Mouse (Mus musculus) erythroid progenitor cell, adult 5-6 weeks (primary cell): ENCODE results near the gene Bcl2l2. TPM values are rescaled to one million over a fixed set of nuclear protein-coding genes. Genes with fewer than 3 reads are reported as not detected.

ENCODE experiments used
- ATAC-seq: replicated peaks from 2 replicates; pipeline ENCODE4 v1.8.0; 2016; ENCODE audit warnings: moderate number of reproducible peaks, mild to moderate bottlenecking, moderate TSS enrichment, inconsistent platforms; ENCODE audit not compliant: poor library complexity, low FRiP score, severe bottlenecking
- total RNA-seq, 2 experiments: library from RNA; stranded (forward) in 1 of 2; stranded (reverse) in 1 of 2; fragments of 150-400 nt in 1 of 2; fragments of 186-747, 209-891 nt in 1 of 2; gene quantifications; 2 replicates each; pipeline versions ENCODE4 v1.2.3 to v1.2.4; 2015 to 2017; ENCODE audit warnings: low replicate concordance in 2 of 2

Gene Bcl2l2
- total RNA-seq, 2 experiments from 2014 or later = 1.7 TPM; not detected in 1

- no peak for ATAC-seq
Measured at GRCm38 (mm10) chr14:54930431-54930830, 47.3 kb downstream of the Bcl2l2 start.

DNA sequence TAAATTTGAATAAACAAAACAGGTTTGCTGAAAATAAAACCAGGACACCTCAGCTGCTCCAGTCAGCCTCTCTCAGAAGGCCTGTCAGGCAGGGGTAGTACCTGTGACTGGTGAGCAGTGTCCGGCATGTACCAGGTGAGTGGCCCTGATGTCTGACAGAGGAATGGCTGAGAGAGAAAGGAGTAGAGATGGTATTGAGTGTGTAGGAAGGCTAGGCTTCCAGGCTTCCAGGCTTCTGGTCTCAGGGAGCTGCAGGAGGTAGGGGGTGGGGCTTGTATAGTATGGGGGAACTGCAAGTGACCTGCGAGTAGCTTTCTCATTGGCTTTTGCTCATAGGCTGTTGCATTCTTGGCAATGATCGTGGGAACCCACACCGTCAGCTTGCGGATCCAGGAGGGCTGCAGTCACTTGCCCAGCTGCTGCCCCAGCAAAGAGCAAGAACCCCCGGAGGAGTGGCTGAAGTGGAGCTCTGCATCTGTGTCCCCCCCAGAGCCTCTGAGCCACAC, 49.5 kb downstream of the Bcl2l2 start, which contains the start of gene Il25:
Gene Il25, plus strand, starts transcription at position 51 of the 506 bp plus-strand sequence.
- no peak for ATAC-seq

- no peak for ATAC-seq
Measured at GRCm38 (mm10) chr14:54935904-54936830, 53.0 kb downstream of the Bcl2l2 start, which contains the start of gene Cmtm5. TSS of gene Cmtm5 (plus strand) at chr14:54936261.

DNA sequence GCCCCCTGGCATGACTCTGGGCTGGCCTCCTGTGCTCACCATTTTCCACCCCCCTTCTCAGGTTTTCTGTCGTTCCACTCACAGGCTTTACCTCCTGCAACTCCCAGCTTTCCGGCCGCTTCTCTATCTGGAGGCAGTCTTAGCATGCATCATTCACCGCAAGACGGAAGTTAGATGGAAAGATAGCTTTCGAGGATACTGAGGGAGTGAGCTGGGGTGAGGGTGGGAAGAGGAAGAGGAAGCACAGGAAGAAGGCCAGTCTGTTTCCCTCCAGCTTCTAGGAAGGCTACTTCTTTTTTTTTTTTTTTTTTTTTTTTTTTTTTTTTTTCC, 53.6 kb downstream of the Bcl2l2 start:
- ATAC-seq = no peak

GRCm38 (mm10) chr14:54937361-54938182, 54.4 kb downstream of the Bcl2l2 start:
- no peak for ATAC-seq

Other genes starting within 250 kb of the Bcl2l2 start
- gene Gm17606, start 242.4 kb upstream of the Bcl2l2 start, total RNA-seq (2015; ENCODE audit: low replicate concordance) = not detected in 2 replicates
- not detected in 2 replicates for gene Gm17606, start 242.4 kb upstream of the Bcl2l2 start, total RNA-seq (2017; ENCODE audit: low replicate concordance)
- 1.4 and 2.1 TPM in 2 replicates for gene Cdh24, start 242.0 kb upstream of the Bcl2l2 start, total RNA-seq (2015; ENCODE audit: low replicate concordance)
- gene Cdh24, start 242.0 kb upstream of the Bcl2l2 start, total RNA-seq (2017; ENCODE audit: low replicate concordance) = 2.8 and 14.1 TPM in 2 replicates
- gene 1700123O20Rik, start 197.2 kb upstream of the Bcl2l2 start, total RNA-seq (2015; ENCODE audit: low replicate concordance) = 45.7 and 46.9 TPM in 2 replicates
- 16.3 and 29.4 TPM in 2 replicates for gene 1700123O20Rik, start 197.2 kb upstream of the Bcl2l2 start, total RNA-seq (2017; ENCODE audit: low replicate concordance)
- 153 and 270 TPM in 2 replicates for gene Acin1, start 196.4 kb upstream of the Bcl2l2 start, total RNA-seq (2015; ENCODE audit: low replicate concordance)
- 381 and 431 TPM in 2 replicates for gene Acin1, start 196.4 kb upstream of the Bcl2l2 start, total RNA-seq (2017; ENCODE audit: low replicate concordance)
- gene Gm29776, start 184.5 kb upstream of the Bcl2l2 start, total RNA-seq (2015; ENCODE audit: low replicate concordance) = not detected in 2 replicates
- gene Gm29776, start 184.5 kb upstream of the Bcl2l2 start, total RNA-seq (2017; ENCODE audit: low replicate concordance) = not detected in 2 replicates
- 14.7 and 25.9 TPM in 2 replicates for gene Cebpe, start 171.2 kb upstream of the Bcl2l2 start, total RNA-seq (2015; ENCODE audit: low replicate concordance)
- gene Cebpe, start 171.2 kb upstream of the Bcl2l2 start, total RNA-seq (2017; ENCODE audit: low replicate concordance) = 9.4 and 12.4 TPM in 2 replicates
- gene Slc7a8, start 101.4 kb upstream of the Bcl2l2 start, total RNA-seq (2015; ENCODE audit: low replicate concordance) = 7.1 and 11.9 TPM in 2 replicates
- 2.6 and 3.0 TPM in 2 replicates for gene Slc7a8, start 101.4 kb upstream of the Bcl2l2 start, total RNA-seq (2017; ENCODE audit: low replicate concordance)
- not detected in 2 replicates for gene Rnf212b, start 69.2 kb upstream of the Bcl2l2 start, total RNA-seq (2015; ENCODE audit: low replicate concordance)
- not detected in 2 replicates for gene Rnf212b, start 69.2 kb upstream of the Bcl2l2 start, total RNA-seq (2017; ENCODE audit: low replicate concordance)
- gene Homez, start 12.4 kb upstream of the Bcl2l2 start, total RNA-seq (2015; ENCODE audit: low replicate concordance) = 4.7 and 5.0 TPM in 2 replicates
- gene Homez, start 12.4 kb upstream of the Bcl2l2 start, total RNA-seq (2017; ENCODE audit: low replicate concordance) = 0.13 and 1.3 TPM in 2 replicates
- 2.2 and 8.8 TPM in 2 replicates for gene Ppp1r3e, start 5.8 kb upstream of the Bcl2l2 start, total RNA-seq (2015; ENCODE audit: low replicate concordance)
- gene Ppp1r3e, start 5.8 kb upstream of the Bcl2l2 start, total RNA-seq (2017; ENCODE audit: low replicate concordance) = not detected in 2 replicates
- gene Gm20521, start 64 bp downstream of the Bcl2l2 start, total RNA-seq (2015; ENCODE audit: low replicate concordance) = not detected in 2 replicates
- not detected in 2 replicates for gene Gm20521, start 64 bp downstream of the Bcl2l2 start, total RNA-seq (2017; ENCODE audit: low replicate concordance)
- 49.9 and 68.1 TPM in 2 replicates for gene Pabpn1, start 9.1 kb downstream of the Bcl2l2 start, total RNA-seq (2015; ENCODE audit: low replicate concordance)
- gene Pabpn1, start 9.1 kb downstream of the Bcl2l2 start, total RNA-seq (2017; ENCODE audit: low replicate concordance) = 115 and 120 TPM in 2 replicates
- gene Slc22a17, start 29.8 kb downstream of the Bcl2l2 start, total RNA-seq (2015; ENCODE audit: low replicate concordance) = not detected in 2 replicates
- not detected in 2 replicates for gene Slc22a17, start 29.8 kb downstream of the Bcl2l2 start, total RNA-seq (2017; ENCODE audit: low replicate concordance)
- gene Efs, start 42.7 kb downstream of the Bcl2l2 start, total RNA-seq (2015; ENCODE audit: low replicate concordance) = not detected in 2 replicates
- gene Efs, start 42.7 kb downstream of the Bcl2l2 start, total RNA-seq (2017; ENCODE audit: low replicate concordance) = not detected in 2 replicates
- gene Il25, start 49.3 kb downstream of the Bcl2l2 start, total RNA-seq (2015; ENCODE audit: low replicate concordance) = not detected in 2 replicates
- not detected in 2 replicates for gene Il25, start 49.3 kb downstream of the Bcl2l2 start, total RNA-seq (2017; ENCODE audit: low replicate concordance)
- gene Cmtm5, start 52.9 kb downstream of the Bcl2l2 start, total RNA-seq (2015; ENCODE audit: low replicate concordance) = not detected in 2 replicates
- gene Cmtm5, start 52.9 kb downstream of the Bcl2l2 start, total RNA-seq (2017; ENCODE audit: low replicate concordance) = not detected in 2 replicates
- gene Myh6, start 83.5 kb downstream of the Bcl2l2 start, total RNA-seq (2015; ENCODE audit: low replicate concordance) = not detected in 2 replicates
- not detected in 2 replicates for gene Myh6, start 83.5 kb downstream of the Bcl2l2 start, total RNA-seq (2017; ENCODE audit: low replicate concordance)
- gene Gm17428, start 93.6 kb downstream of the Bcl2l2 start, total RNA-seq (2015; ENCODE audit: low replicate concordance) = not detected in 2 replicates
- gene Gm17428, start 93.6 kb downstream of the Bcl2l2 start, total RNA-seq (2017; ENCODE audit: low replicate concordance) = not detected in 2 replicates
- gene Myh7, start 111.2 kb downstream of the Bcl2l2 start, total RNA-seq (2015; ENCODE audit: low replicate concordance) = not detected in 2 replicates
- gene Myh7, start 111.2 kb downstream of the Bcl2l2 start, total RNA-seq (2017; ENCODE audit: low replicate concordance) = not detected in 2 replicates
- gene Ngdn, start 132.1 kb downstream of the Bcl2l2 start, total RNA-seq (2015; ENCODE audit: low replicate concordance) = 15.1 TPM in 2 replicates
- 4.4 and 10.7 TPM in 2 replicates for gene Ngdn, start 132.1 kb downstream of the Bcl2l2 start, total RNA-seq (2017; ENCODE audit: low replicate concordance)
- gene Zfhx2, start 208.9 kb downstream of the Bcl2l2 start, total RNA-seq (2015; ENCODE audit: low replicate concordance) = 1.4 and 3.8 TPM in 2 replicates
- 0.64 and 5.4 TPM in 2 replicates for gene Zfhx2, start 208.9 kb downstream of the Bcl2l2 start, total RNA-seq (2017; ENCODE audit: low replicate concordance)
- 1.1 TPM in 1 of 2 replicates, not detected in the other for gene Thtpa, start 211.4 kb downstream of the Bcl2l2 start, total RNA-seq (2015; ENCODE audit: low replicate concordance)
- 0.68 TPM in 1 of 2 replicates, not detected in the other for gene Thtpa, start 211.4 kb downstream of the Bcl2l2 start, total RNA-seq (2017; ENCODE audit: low replicate concordance)
- gene Ap1g2, start 223.2 kb downstream of the Bcl2l2 start, total RNA-seq (2015; ENCODE audit: low replicate concordance) = 2.5 and 23.5 TPM in 2 replicates
- gene Ap1g2, start 223.2 kb downstream of the Bcl2l2 start, total RNA-seq (2017; ENCODE audit: low replicate concordance) = 0.68 and 1.8 TPM in 2 replicates
- gene Jph4, start 233.6 kb downstream of the Bcl2l2 start, total RNA-seq (2015; ENCODE audit: low replicate concordance) = not detected in 2 replicates
- gene Jph4, start 233.6 kb downstream of the Bcl2l2 start, total RNA-seq (2017; ENCODE audit: low replicate concordance) = not detected in 2 replicates